Mouse (Mus musculus) T-cell, adult 2 months (primary cell): ENCODE results near the gene Epb41l5.

Source experiments
- DNase-seq: peaks from one replicate; pipeline ENCODE4 v3.0.0; 2022; ENCODE audit warnings: low spot score

Gene Epb41l5

GRCm38 (mm10) chr1:119501881-119502280, 146.9 kb downstream of the Epb41l5 start:
- DNase-seq = no peak

- no peak for DNase-seq
Measured at GRCm38 (mm10) chr1:119499456-119499855, 149.3 kb downstream of the Epb41l5 start.

- DNase-seq = no peak
Measured at GRCm38 (mm10) chr1:119498536-119499231, 150.1 kb downstream of the Epb41l5 start.

GRCm38 (mm10) chr1:119497346-119498004, 151.3 kb downstream of the Epb41l5 start:
- no peak for DNase-seq

GRCm38 (mm10) chr1:119495396-119495775, 153.4 kb downstream of the Epb41l5 start:
- no peak for DNase-seq
